Comparison of ENCODE assay signal across 8 mouse cellular contexts in the genomic region with DNA sequence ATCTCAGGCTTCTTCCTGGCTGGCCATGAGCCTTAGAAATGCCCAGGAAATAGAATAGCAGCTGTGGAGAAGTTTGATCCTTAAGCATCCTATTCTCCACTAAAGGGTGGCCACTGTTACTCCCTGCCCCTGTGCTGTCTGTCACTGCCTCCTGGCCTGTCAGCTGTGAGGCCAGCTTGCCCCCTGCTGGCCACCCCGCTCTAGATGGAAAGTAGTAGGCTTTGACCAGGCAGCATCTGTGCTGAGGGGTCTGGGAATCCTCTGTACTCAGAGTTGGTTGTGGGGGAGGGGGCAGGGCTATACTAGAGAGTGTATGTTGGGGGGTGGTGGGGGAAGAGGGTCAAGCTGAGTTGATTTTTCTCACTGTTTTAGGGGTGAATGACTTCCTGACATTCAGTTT.
A peak's percentile ranks its signal among the peaks of the same experiment; 100 is the strongest.
DNase-seq lines count a peak whose midpoint lies in the region; ATAC-seq lines count a peak whose summit lies in the region.

No protein-coding gene starts in this region.

- no peaks in the 10 kb centered on the region for H3K4me1 ChIP-seq in hindbrain, embryonic 11.5 days (replicated peaks; ENCODE audit: control insufficient read depth, insufficient read depth, low read length)

- H3K4me2 ChIP-seq in hindbrain, embryonic 11.5 days (replicated peaks; ENCODE audit: low read depth, low read length) = no peak overlapping the region

- 17% methylated on average over 1 of the region's 1 CpGs for WGBS in hindbrain, embryonic 11.5 days

- no peaks in the 10 kb centered on the region for H3K36me3 ChIP-seq in hindbrain, embryonic 11.5 days (ENCODE audit: control insufficient read depth, insufficient read depth, low read length)

- H3K9ac ChIP-seq in hindbrain, embryonic 11.5 days (ENCODE audit: low read depth, low read length) = no peak overlapping the region

- ATAC-seq in hindbrain, embryonic 11.5 days (ENCODE audit: low FRiP score) = peak; percentile 82
- ATAC-seq in monocyte, adult 5-6 weeks (replicated peaks; ENCODE audit: insufficient number of reproducible peaks, low FRiP score, low TSS enrichment, poor library complexity, severe bottlenecking) = no peak

- no peak overlapping the region for H3K27ac ChIP-seq in hindbrain, embryonic 11.5 days (ENCODE audit: low read depth, low read length)

- no peaks in the 10 kb centered on the region for H3K27me3 ChIP-seq in hindbrain, embryonic 11.5 days (ENCODE audit: control insufficient read depth, insufficient read depth, low read length)

- peak; percentile 21 for DNase-seq in adipocyte (ENCODE audit: low spot score)
- peak; percentile 10 for DNase-seq in cerebellum, adult 9-11 months
- DNase-seq in frontal cortex, postnatal 25 days (ENCODE audit: low spot score in 2 of 2) = peak; percentile 11 to 13
- peak; percentile 74 for DNase-seq in hindbrain, embryonic 11.5 days (ENCODE audit: low spot score)
- peak; percentile 52 to 69 for DNase-seq in layer of hippocampus, postnatal 10 days (ENCODE audit: low spot score in 2 of 2)
- DNase-seq in lung, postnatal 14 days = peak; percentile 59
- peak; percentile 21 for DNase-seq in right cerebral cortex, adult 18-20 months

- H3K9me3 ChIP-seq in hindbrain, embryonic 11.5 days (ENCODE audit: control insufficient read depth, low read length) = no peaks in the 10 kb centered on the region

- no peak overlapping the region for H3K4me3 ChIP-seq in hindbrain, embryonic 11.5 days (ENCODE audit: low read depth, low read length)

Comparison
In these comparisons a context has a peak if more than half of its experiments do, and no peak if none do; other contexts are left out.
1. DNase-seq: peak in every context shown above with its lines; median percentile 74 in hindbrain, embryonic 11.5 days; 60 in layer of hippocampus, postnatal 10 days; 59 in lung, postnatal 14 days; 21 in adipocyte; 21 in right cerebral cortex, adult 18-20 months; 12 in frontal cortex, postnatal 25 days; 10 in cerebellum, adult 9-11 months.